Mouse (Mus musculus) C2C12 (cell line): ENCODE results near the gene Slc4a4. TPM values are rescaled to one million over a fixed set of nuclear protein-coding genes. Genes with fewer than 3 reads are reported as not detected.

Experiments
- H3K27me3 ChIP-seq: one replicate; pipeline ENCODE4 v1.6.1; 2011; ENCODE audit not compliant: control insufficient read depth, insufficient read depth, insufficient read length
- H3K36me3 ChIP-seq: one replicate; pipeline ENCODE4 v1.6.1; 2011; ENCODE audit not compliant: control insufficient read depth, insufficient read depth
- H3K4me3 ChIP-seq: one replicate; pipeline ENCODE4 v1.5.1; 2011; ENCODE audit warnings: mild to moderate bottlenecking, control low read depth; ENCODE audit not compliant: poor library complexity, insufficient read depth, severe bottlenecking
- H3K79me2 ChIP-seq: one replicate; pipeline ENCODE4 v1.6.1; 2011; ENCODE audit not compliant: control insufficient read depth, insufficient read depth
- H3K79me3 ChIP-seq: one replicate; pipeline ENCODE4 v1.6.1; 2011; ENCODE audit warnings: low read depth, control low read depth
- H3ac ChIP-seq: one replicate; pipeline ENCODE3; 2011; ENCODE audit warnings: low read depth; ENCODE audit not compliant: control insufficient read depth, insufficient read length
- CEBPB ChIP-seq: IDR thresholded peaks from one replicate; pipeline ENCODE4 v1.6.1; 2011; ENCODE audit warnings: low read depth, mild to moderate bottlenecking, control low read depth, moderate library complexity
- CTCF ChIP-seq: IDR thresholded peaks from one replicate; pipeline ENCODE4 v1.5.1; 2011; ENCODE audit not compliant: control insufficient read depth, insufficient read depth, insufficient read length
- FOSL1 ChIP-seq: IDR thresholded peaks from one replicate; pipeline ENCODE4 v1.8.0; 2011; ENCODE audit warnings: mild to moderate bottlenecking, low read length; ENCODE audit not compliant: poor library complexity, insufficient read depth, severe bottlenecking
- MAX ChIP-seq: IDR thresholded peaks from one replicate; pipeline ENCODE4 v1.6.1; 2011; ENCODE audit warnings: mild to moderate bottlenecking, control low read depth
- MYOD1 ChIP-seq: IDR thresholded peaks from one replicate; pipeline ENCODE4 v1.6.1; 2011; ENCODE audit warnings: low read depth; ENCODE audit not compliant: control insufficient read depth, insufficient read length
- MYOG ChIP-seq: IDR thresholded peaks from one replicate; pipeline ENCODE4 v1.6.1; 2011; ENCODE audit not compliant: control insufficient read depth, insufficient read length; ENCODE audit errors: extremely low read depth
- USF1 ChIP-seq: IDR thresholded peaks from one replicate; pipeline ENCODE4 v1.6.1; 2011; ENCODE audit warnings: low read depth, mild to moderate bottlenecking, control low read depth, moderate library complexity
- polyA plus RNA-seq: library from polyadenylated mRNA; unstranded; fragments of >200 nt; fragmentation: generic; extraction: Trizol; gene quantifications from one replicate; pipeline ENCODE4 v1.2.1, GENCODE M21; 2012; ENCODE audit warnings: missing spikeins

Gene Slc4a4
- polyA plus RNA-seq, 1 experiment = 0.06 TPM

DNA sequence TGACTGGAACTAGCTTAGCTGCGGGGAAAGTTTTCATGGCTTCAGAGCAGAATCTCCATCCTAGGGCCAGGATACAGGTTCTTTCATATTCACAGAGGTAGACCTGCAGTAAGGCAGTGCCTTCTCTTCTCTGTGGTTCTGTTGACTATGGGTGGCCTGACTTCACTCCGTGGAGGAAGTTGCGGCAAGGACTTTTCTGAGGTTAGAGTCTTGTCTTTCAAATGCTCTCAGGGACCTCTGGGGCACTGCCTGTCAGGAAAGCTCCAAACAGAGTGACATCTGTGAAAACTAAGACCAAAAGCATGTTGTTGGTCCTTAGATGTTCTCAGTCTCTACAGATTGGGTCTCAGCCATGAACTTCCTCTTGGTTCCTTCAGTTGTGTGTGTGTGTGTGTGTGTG lies 203.5 kb downstream of the Slc4a4 start:
- no peaks in the 10 kb centered on the region for H3K27me3 ChIP-seq
- TF ChIP-seq MYOG = no peak
- TF ChIP-seq CEBPB = no peak
- no peak for TF ChIP-seq MAX
- TF ChIP-seq CTCF = no peak
- TF ChIP-seq MYOD1 = no peak
- TF ChIP-seq FOSL1 = no peak
- no peak for TF ChIP-seq USF1
- H3ac ChIP-seq = no peak overlapping the region
- no peaks in the 10 kb centered on the region for H3K79me2 ChIP-seq
- no peaks in the 10 kb centered on the region for H3K36me3 ChIP-seq
- H3K4me3 ChIP-seq = no peak overlapping the region
- no peaks in the 10 kb centered on the region for H3K79me3 ChIP-seq

DNA sequence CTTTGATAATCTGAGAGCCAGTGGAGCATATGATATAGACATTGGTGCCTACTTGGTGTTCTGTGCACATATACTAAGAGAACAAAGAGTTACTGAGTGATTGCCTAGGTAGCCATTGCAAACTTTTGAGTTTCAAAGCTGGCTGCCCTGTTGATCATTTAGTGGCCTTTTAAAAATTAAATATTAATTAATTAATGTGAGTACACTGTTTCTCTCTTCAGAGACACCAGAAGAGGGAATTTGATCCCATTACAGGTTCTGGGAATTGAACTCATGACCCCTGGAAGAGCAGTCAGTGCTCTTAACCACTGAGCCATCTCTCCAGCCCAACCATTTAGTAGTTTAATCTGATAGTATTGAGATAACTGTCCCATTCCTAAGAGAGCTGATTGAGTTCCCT lies 209.8 kb downstream of the Slc4a4 start:
- no peaks in the 10 kb centered on the region for H3K27me3 ChIP-seq
- no peak overlapping the region for H3ac ChIP-seq
- H3K4me3 ChIP-seq = no peak overlapping the region
- H3K79me3 ChIP-seq = no peaks in the 10 kb centered on the region
- TF ChIP-seq CEBPB (no peak), FOSL1 (no peak), MYOD1 (no peak)
- H3K79me2 ChIP-seq = no peaks in the 10 kb centered on the region
- H3K36me3 ChIP-seq = no peaks in the 10 kb centered on the region

DNA sequence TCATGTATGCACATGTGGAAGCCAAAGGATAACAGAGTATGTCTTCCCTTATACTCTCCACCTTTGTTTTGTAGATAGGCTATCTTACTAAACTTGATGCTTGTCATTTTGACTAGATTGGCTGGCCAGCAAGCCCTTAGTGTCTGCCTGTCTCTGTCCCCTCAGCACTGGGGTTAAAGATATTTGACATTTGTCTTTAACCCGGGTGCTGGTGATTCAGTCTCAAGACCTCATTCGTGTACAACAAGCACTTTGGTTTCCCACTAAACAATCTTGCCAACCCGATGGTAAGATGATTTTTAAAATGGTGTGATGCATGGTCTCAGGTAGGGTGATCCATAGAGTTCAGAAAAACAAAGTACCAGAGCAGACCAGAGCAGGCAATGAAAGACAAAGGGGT lies 210.7 kb downstream of the Slc4a4 start:
- H3K36me3 ChIP-seq = no peaks in the 10 kb centered on the region
- TF ChIP-seq MAX (no peak), CTCF (no peak), MYOD1 (no peak), FOSL1 (no peak), CEBPB (no peak), MYOG (no peak), USF1 (no peak)
- H3K79me2 ChIP-seq = no peaks in the 10 kb centered on the region
- no peaks in the 10 kb centered on the region for H3K27me3 ChIP-seq
- no peak overlapping the region for H3ac ChIP-seq
- H3K4me3 ChIP-seq = no peak overlapping the region
- no peaks in the 10 kb centered on the region for H3K79me3 ChIP-seq

DNA sequence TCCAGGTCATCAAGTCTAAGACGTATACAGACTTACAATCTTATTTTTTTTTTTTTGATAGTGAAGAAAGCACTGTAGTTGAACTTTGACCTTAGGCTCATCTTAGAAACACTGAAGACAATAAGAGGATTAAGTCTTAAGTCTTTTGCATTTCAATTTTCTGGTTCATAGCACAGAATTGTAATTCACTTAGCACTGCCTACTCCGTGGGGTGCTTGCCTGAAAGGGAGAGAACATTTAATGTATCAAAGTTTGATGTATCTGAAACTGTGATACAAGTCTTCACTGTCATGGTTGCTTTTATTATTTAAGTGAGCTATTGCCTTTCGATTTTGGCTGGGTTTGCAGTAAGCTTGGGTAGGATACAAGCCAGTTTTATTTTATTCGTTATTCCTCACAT lies 211.5 kb downstream of the Slc4a4 start:
- Histone ChIP-seq H3K4me3 (no peak overlapping the region), H3K79me2 (no peaks in the 10 kb centered on the region), H3ac (no peak overlapping the region), H3K79me3 (no peaks in the 10 kb centered on the region), H3K36me3 (no peaks in the 10 kb centered on the region), H3K27me3 (no peaks in the 10 kb centered on the region)
- TF ChIP-seq FOSL1 = no peak
- TF ChIP-seq CTCF = no peak
- no peak for TF ChIP-seq MYOD1
- TF ChIP-seq MAX = no peak
- no peak for TF ChIP-seq MYOG
- TF ChIP-seq CEBPB = no peak
- no peak for TF ChIP-seq USF1

DNA sequence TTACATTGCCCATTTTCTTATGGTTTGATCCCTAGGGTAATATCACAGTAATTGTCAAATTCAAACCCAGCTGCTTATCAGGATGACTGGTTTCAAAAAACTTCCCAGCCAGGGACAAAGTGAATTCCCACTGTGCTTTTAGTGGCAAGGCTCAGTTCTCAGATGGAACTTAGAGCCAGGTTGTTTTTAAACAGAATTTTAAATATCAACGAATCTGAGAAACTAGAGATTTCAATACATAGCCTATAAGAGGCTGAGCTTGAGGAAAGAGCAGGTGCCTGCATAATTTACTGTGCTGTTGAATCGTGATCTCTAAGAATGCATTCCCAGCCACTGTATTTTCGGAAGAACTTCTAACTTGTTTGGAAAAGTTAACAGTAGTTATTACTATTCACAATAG lies 213.3 kb downstream of the Slc4a4 start:
- Histone ChIP-seq H3K79me2 (no peaks in the 10 kb centered on the region), H3K79me3 (no peaks in the 10 kb centered on the region), H3K27me3 (no peaks in the 10 kb centered on the region), H3K4me3 (no peak overlapping the region), H3ac (no peak overlapping the region), H3K36me3 (no peaks in the 10 kb centered on the region)
- TF ChIP-seq MAX = no peak
- TF ChIP-seq CTCF = no peak
- no peak for TF ChIP-seq MYOG
- TF ChIP-seq CEBPB = no peak
- TF ChIP-seq USF1 = no peak
- TF ChIP-seq MYOD1 = no peak
- no peak for TF ChIP-seq FOSL1

DNA sequence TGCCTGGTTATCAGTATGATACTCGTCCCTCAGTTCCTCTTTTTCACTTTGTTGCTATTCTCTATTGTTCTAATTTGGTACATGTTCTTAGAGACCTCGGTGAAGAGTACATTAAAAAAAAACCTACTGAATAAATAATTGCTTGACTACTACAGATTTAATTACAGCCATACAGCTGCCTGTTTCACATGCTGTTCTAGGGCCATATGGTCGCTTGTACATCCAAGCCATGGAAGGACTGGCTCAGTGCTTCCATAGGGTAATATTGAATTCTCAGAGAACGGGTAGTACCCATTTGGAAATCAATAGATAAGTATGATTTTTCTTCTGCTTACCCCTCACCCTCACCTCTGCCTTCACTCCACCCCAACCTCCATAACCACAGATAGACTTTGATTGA lies 215.9 kb downstream of the Slc4a4 start:
- H3K4me3 ChIP-seq = no peak overlapping the region
- no peaks in the 10 kb centered on the region for H3K27me3 ChIP-seq
- no peaks in the 10 kb centered on the region for H3K36me3 ChIP-seq
- no peaks in the 10 kb centered on the region for H3K79me2 ChIP-seq
- TF ChIP-seq MYOG (no peak), FOSL1 (no peak), MYOD1 (no peak), CEBPB (no peak), USF1 (no peak)
- no peaks in the 10 kb centered on the region for H3K79me3 ChIP-seq
- no peak overlapping the region for H3ac ChIP-seq
